Mouse (Mus musculus) liver, embryonic 14.5 days (tissue): Measurements from ENCODE around the gene BC049715. TPM values are rescaled to one million over a fixed set of nuclear protein-coding genes. Genes with fewer than 3 reads are reported as not detected.

ENCODE experiments used
- ATAC-seq: fragments of 200-750 bp; cut with Nextera tagmentation; 2 replicates; pipeline ENCODE4 v1.8.0; 2017; ENCODE audit warnings: moderate number of reproducible peaks, mild to moderate bottlenecking, moderate library complexity; ENCODE audit not compliant: insufficient read depth
- DNase-seq, 3 experiments: peaks; one replicate each; pipeline ENCODE4 v3.0.0-alpha.2; 2012 to 2013; ENCODE audit warnings: low read depth in 3 of 3, low spot score in 3 of 3
- H3K27ac ChIP-seq: fragments of 300-500 bp; sonication (generic); 2 replicates; pipeline ENCODE4 v1.5.1; 2014; ENCODE audit warnings: moderate library complexity, mild to moderate bottlenecking, control low read depth, inconsistent platforms
- H3K27me3 ChIP-seq: fragments of 300-500 bp; sonication (generic); 2 replicates; pipeline ENCODE4 v1.6.1; 2014; ENCODE audit warnings: mild to moderate bottlenecking, low read length, moderate library complexity; ENCODE audit not compliant: control insufficient read depth, insufficient read depth
- H3K36me3 ChIP-seq: fragments of 300-500 bp; sonication (generic); replicated peaks from 2 replicates; pipeline ENCODE4 v1.6.1; 2014; ENCODE audit warnings: low read depth; ENCODE audit not compliant: control insufficient read depth, insufficient read depth
- H3K4me1 ChIP-seq, 2 experiments: fragments of 200-500 bp in 1 of 2; fragments of 300-500 bp in 1 of 2; sonication (generic) in 1 of 2; replicated peaks; 2 replicates each; pipeline ENCODE4 v1.6.1; 2012 to 2014; ENCODE audit warnings: antibody characterized with exemption in 1 of 2, inconsistent platforms in 1 of 2, low read length in 1 of 2; ENCODE audit not compliant: control insufficient read depth in 2 of 2, insufficient read depth in 2 of 2
- H3K4me2 ChIP-seq: fragments of 300-500 bp; sonication (generic); 2 replicates; pipeline ENCODE4 v1.6.1; 2014; ENCODE audit warnings: low read depth, mild to moderate bottlenecking, control low read depth, moderate library complexity
- H3K4me3 ChIP-seq, 2 experiments: fragments of 200-500 bp in 1 of 2; fragments of 300-500 bp in 1 of 2; sonication (generic) in 1 of 2; 2 replicates each; pipeline ENCODE4 v1.5.1; 2012 to 2014; ENCODE audit warnings: low read depth in 2 of 2, low read length in 2 of 2, mild to moderate bottlenecking in 2 of 2, control low read depth in 1 of 2, inconsistent platforms in 1 of 2, moderate library complexity in 1 of 2; ENCODE audit not compliant: insufficient read depth in 1 of 2
- H3K9ac ChIP-seq: fragments of 300-500 bp; sonication (generic); replicated peaks from 2 replicates; pipeline ENCODE4 v1.6.1; 2014; ENCODE audit warnings: mild to moderate bottlenecking, control low read depth, moderate library complexity
- H3K9me3 ChIP-seq: fragments of 300-500 bp; sonication (generic); 2 replicates; pipeline ENCODE4 v1.6.1; 2016; ENCODE audit warnings: low read length, mixed read lengths; ENCODE audit not compliant: control insufficient read depth
- CTCF ChIP-seq: IDR thresholded peaks from 2 replicates; pipeline ENCODE4 v1.5.1; 2016; ENCODE audit warnings: antibody characterized with exemption, low read depth, control low read depth
- EP300 ChIP-seq: IDR thresholded peaks from 2 replicates; pipeline ENCODE4 v1.6.1; 2016; ENCODE audit warnings: antibody characterized with exemption, low read depth
- WGBS: fragments of 180-500 bp; shearing (Covaris S2); extraction: QIAGEN DNeasy Blood & Tissue Kit; methylation state at CpG from one replicate; pipeline ENCODE4 v1.1.7; 2014; ENCODE audit not compliant: insufficient replicate concordance; 5-methylcytosine and 5-hydroxymethylcytosine counted together
- polyA plus RNA-seq, 2 experiments: library from polyadenylated mRNA; depleted of rRNA in 1 of 2; stranded (reverse) in 1 of 2; unstranded in 1 of 2; fragments of >200 nt; fragmentation: Nextera tagmentation in 1 of 2; extraction: Ambion mirVana in 1 of 2; gene quantifications; 2 replicates each; pipeline versions ENCODE4 v1.2.1 to v1.2.3; 2012 to 2014

The BC049715 gene
- polyA plus RNA-seq, 2 experiments, result 0.71 to 0.73 TPM

DNA sequence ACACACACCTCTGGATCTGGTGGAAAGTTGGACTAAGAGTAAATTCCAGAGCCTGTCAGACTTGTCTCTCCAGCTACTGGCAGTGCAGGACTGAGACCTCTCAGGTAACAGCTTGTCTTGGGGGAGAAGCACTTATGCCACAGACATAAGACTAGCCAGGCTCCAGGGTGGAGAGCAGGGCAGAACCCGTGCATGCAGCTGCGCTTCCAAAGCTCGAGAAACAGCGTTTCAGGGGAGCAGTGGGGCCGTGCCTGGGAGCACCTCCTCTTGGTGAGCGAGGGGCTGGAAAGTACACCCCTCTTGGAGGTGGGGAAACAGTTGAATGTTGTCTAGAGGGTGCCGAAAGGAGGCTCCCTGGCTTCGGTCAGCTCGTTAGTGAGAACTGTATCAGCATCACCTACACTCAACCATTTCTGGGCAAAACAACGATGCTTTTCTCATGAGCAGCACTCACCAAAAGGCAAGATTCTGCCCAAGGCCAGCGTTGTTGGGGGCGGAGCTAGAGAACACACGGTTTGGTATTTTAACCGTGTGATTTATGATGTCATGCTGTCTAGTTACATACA lies 28.7 kb downstream of the BC049715 start:
- H3K27ac ChIP-seq, result peak overlapping the region; percentile 99
- ATAC-seq (peak; percentile 27; the same call in 1 of the 2 replicates), DNase-seq (peak; percentile 64 to 80 (median 72))
- peak overlapping the region; percentile 67 for H3K4me2 ChIP-seq
- WGBS, result 13% methylated on average over 14 of the region's 14 CpGs
- H3K27me3 ChIP-seq, result no peaks in the 10 kb centered on the region
- peak overlapping the region; percentile 73 to 97 for H3K4me3 ChIP-seq
- H3K36me3 ChIP-seq, result peaks cover 45% of the 10 kb centered on the region
- H3K9me3 ChIP-seq, result no peaks in the 10 kb centered on the region
- H3K9ac ChIP-seq, result peak overlapping the region; percentile 90
- no peak for TF ChIP-seq EP300
- TF ChIP-seq CTCF, result no peak
- peaks cover 41 to 42% of the 10 kb centered on the region in 2 experiments for H3K4me1 ChIP-seq

GRCm38 (mm10) chr6:136857186-136857872 lies 29.9 kb downstream of the BC049715 start, which contains the start of gene Art4:
Gene Art4, minus strand, starts transcription at chr6:136857733.
- ATAC-seq, result peak; percentile 96
- H3K4me3 ChIP-seq, result peak within 1 kb of the TSS; percentile 73 to 97
- 6% methylated on average over 18 of the region's 18 CpGs for WGBS
- H3K36me3 ChIP-seq, result peaks cover 35% of the 10 kb centered on the region
- peak within 1 kb of the TSS; percentile 99 for H3K27ac ChIP-seq
- peak; percentile 95 to 96 (median 96) for DNase-seq
- TF ChIP-seq CTCF, result peak; percentile 39
- peak; percentile 99 for TF ChIP-seq EP300
- peak within 1 kb of the TSS; percentile 90 for H3K9ac ChIP-seq
- H3K4me1 ChIP-seq, result peaks cover 41 to 42% of the 10 kb centered on the region in 2 experiments
- H3K27me3 ChIP-seq, result no peaks in the 10 kb centered on the region
- H3K9me3 ChIP-seq, result no peaks in the 10 kb centered on the region
- H3K4me2 ChIP-seq, result peak within 1 kb of the TSS; percentile 67

DNA sequence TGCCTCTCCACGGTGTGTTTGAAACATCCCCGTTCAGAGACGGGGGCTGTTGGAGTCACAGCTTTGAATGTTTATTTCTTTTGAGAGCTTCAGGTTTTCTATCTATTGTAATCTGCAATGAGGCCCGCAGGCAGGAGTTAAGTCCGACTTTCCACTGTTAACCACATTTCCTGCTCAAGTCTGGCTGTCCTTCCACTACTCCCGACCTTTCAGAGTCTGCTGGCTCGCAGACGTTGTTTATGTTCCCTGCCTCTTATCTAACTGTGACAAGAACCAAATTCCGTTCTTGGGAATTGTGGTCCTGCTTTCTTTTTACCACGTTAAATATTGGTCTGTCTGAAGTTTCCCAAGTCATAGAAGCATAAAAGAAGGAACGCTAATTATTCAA lies 30.4 kb downstream of the BC049715 start:
- DNase-seq (peak in 1 of 3 experiments; percentile 45), ATAC-seq (peak; percentile 71)
- no peaks in the 10 kb centered on the region for H3K9me3 ChIP-seq
- H3K27ac ChIP-seq, result peak overlapping the region; percentile 99
- H3K36me3 ChIP-seq, result peaks cover 30% of the 10 kb centered on the region
- peak overlapping the region; percentile 67 for H3K4me2 ChIP-seq
- 4% methylated on average over 11 of the region's 11 CpGs for WGBS
- H3K4me3 ChIP-seq, result peak overlapping the region; percentile 73 to 97
- H3K27me3 ChIP-seq, result no peaks in the 10 kb centered on the region
- peaks cover 37 to 38% of the 10 kb centered on the region in 2 experiments for H3K4me1 ChIP-seq
- peak overlapping the region; percentile 90 for H3K9ac ChIP-seq
- no peak; the same call in 1 of the 2 replicates for TF ChIP-seq CTCF
- no peak for TF ChIP-seq EP300

- peak overlapping the region; percentile 67 for H3K4me2 ChIP-seq
- H3K27ac ChIP-seq, result peak overlapping the region; percentile 99
- DNase-seq (no peak), ATAC-seq (no peak)
- TF ChIP-seq EP300 (no peak), CTCF (no peak)
- peaks cover 24% of the 10 kb centered on the region for H3K36me3 ChIP-seq
- H3K9me3 ChIP-seq, result no peaks in the 10 kb centered on the region
- WGBS, result 25% methylated on average over 8 of the region's 8 CpGs
- H3K27me3 ChIP-seq, result no peaks in the 10 kb centered on the region
- H3K9ac ChIP-seq, result peak overlapping the region; percentile 90
- peak overlapping the region; percentile 22 to 73; a peak in 3 of 4 replicates for H3K4me3 ChIP-seq
- peaks cover 34 to 35% of the 10 kb centered on the region in 2 experiments for H3K4me1 ChIP-seq
Measured at GRCm38 (mm10) chr6:136858420-136858819, 31.0 kb downstream of the BC049715 start.

- H3K27me3 ChIP-seq, result no peaks in the 10 kb centered on the region
- WGBS, result 41% methylated on average over 9 of the region's 9 CpGs
- DNase-seq (no peak), ATAC-seq (no peak)
- TF ChIP-seq EP300, result no peak
- peak; percentile 83 for TF ChIP-seq CTCF
- peaks cover 26 to 33% of the 10 kb centered on the region in 2 experiments for H3K4me1 ChIP-seq
- H3K9ac ChIP-seq, result no peak overlapping the region
- H3K27ac ChIP-seq, result peak overlapping the region; percentile 4
- H3K9me3 ChIP-seq, result no peaks in the 10 kb centered on the region
- H3K4me2 ChIP-seq, result no peak overlapping the region
- no peaks in the 10 kb centered on the region for H3K36me3 ChIP-seq
- no peak overlapping the region for H3K4me3 ChIP-seq
Measured at GRCm38 (mm10) chr6:136861020-136861419, 33.6 kb downstream of the BC049715 start.
